Mouse (Mus musculus) stomach, postnatal 0 days (tissue): Measurements from ENCODE around the gene Tcf12. TPM values are rescaled to one million over a fixed set of nuclear protein-coding genes. Genes with fewer than 3 reads are reported as not detected.

Source experiments
- ATAC-seq: fragments of 200-750 bp; cut with Nextera tagmentation; 2 replicates; pipeline ENCODE4 v1.8.0; 2017; ENCODE audit not compliant: low FRiP score, low TSS enrichment
- DNase-seq: peaks from one replicate; pipeline ENCODE4 v3.0.0-alpha.2; 2016; ENCODE audit warnings: low spot score
- H3K27ac ChIP-seq: fragments of 300-500 bp; sonication (generic); replicated peaks from 2 replicates; pipeline ENCODE4 v1.5.1; 2014; ENCODE audit warnings: mild to moderate bottlenecking, control low read depth
- H3K27me3 ChIP-seq: fragments of 300-500 bp; sonication (generic); 2 replicates; pipeline ENCODE4 v1.6.1; 2014; ENCODE audit warnings: low read length; ENCODE audit not compliant: control insufficient read depth, insufficient read depth
- H3K36me3 ChIP-seq: fragments of 300-500 bp; sonication (generic); 2 replicates; pipeline ENCODE4 v1.6.1; 2014; ENCODE audit warnings: low read length, mixed read lengths; ENCODE audit not compliant: control insufficient read depth, insufficient read depth
- H3K4me1 ChIP-seq: fragments of 300-500 bp; sonication (generic); replicated peaks from 2 replicates; pipeline ENCODE4 v1.6.1; 2014; ENCODE audit warnings: antibody characterized with exemption; ENCODE audit not compliant: control insufficient read depth, insufficient read depth
- H3K4me2 ChIP-seq: fragments of 300-500 bp; sonication (generic); replicated peaks from 2 replicates; pipeline ENCODE4 v1.6.1; 2014; ENCODE audit warnings: low read depth, mild to moderate bottlenecking, control low read depth, moderate library complexity
- H3K4me3 ChIP-seq: fragments of 300-500 bp; sonication (generic); 2 replicates; pipeline ENCODE4 v1.5.1; 2014; ENCODE audit warnings: low read depth, low read length, control low read depth
- H3K9ac ChIP-seq: fragments of 300-500 bp; sonication (generic); 2 replicates; pipeline ENCODE4 v1.6.1; 2014; ENCODE audit warnings: mild to moderate bottlenecking, low read length, control low read depth, mixed read lengths
- H3K9me3 ChIP-seq: fragments of 300-500 bp; sonication (generic); 2 replicates; pipeline ENCODE4 v1.6.1; 2016; ENCODE audit warnings: low read length; ENCODE audit not compliant: control insufficient read depth
- CTCF ChIP-seq: IDR thresholded peaks from 2 replicates; pipeline ENCODE4 v1.5.1; 2016; ENCODE audit warnings: antibody characterized with exemption, low read depth, mild to moderate bottlenecking, moderate library complexity
- EP300 ChIP-seq: optimal IDR thresholded peaks from 2 replicates; pipeline ENCODE3; 2016; ENCODE audit warnings: antibody characterized with exemption
- WGBS: fragments of 180-500 bp; shearing (Covaris S2); extraction: QIAGEN DNeasy Blood & Tissue Kit; methylation state at CpG from one replicate; pipeline ENCODE4 v1.1.7; 2014; 5-methylcytosine and 5-hydroxymethylcytosine counted together
- polyA plus RNA-seq: library from polyadenylated mRNA; unstranded; fragments of >200 nt; fragmentation: Nextera tagmentation; extraction: Ambion mirVana; gene quantifications from 2 replicates; pipeline ENCODE4 v1.2.1, GENCODE M21; 2015

Tcf12 gene
- 28.7 and 29.1 TPM in 2 replicates for polyA plus RNA-seq

DNA sequence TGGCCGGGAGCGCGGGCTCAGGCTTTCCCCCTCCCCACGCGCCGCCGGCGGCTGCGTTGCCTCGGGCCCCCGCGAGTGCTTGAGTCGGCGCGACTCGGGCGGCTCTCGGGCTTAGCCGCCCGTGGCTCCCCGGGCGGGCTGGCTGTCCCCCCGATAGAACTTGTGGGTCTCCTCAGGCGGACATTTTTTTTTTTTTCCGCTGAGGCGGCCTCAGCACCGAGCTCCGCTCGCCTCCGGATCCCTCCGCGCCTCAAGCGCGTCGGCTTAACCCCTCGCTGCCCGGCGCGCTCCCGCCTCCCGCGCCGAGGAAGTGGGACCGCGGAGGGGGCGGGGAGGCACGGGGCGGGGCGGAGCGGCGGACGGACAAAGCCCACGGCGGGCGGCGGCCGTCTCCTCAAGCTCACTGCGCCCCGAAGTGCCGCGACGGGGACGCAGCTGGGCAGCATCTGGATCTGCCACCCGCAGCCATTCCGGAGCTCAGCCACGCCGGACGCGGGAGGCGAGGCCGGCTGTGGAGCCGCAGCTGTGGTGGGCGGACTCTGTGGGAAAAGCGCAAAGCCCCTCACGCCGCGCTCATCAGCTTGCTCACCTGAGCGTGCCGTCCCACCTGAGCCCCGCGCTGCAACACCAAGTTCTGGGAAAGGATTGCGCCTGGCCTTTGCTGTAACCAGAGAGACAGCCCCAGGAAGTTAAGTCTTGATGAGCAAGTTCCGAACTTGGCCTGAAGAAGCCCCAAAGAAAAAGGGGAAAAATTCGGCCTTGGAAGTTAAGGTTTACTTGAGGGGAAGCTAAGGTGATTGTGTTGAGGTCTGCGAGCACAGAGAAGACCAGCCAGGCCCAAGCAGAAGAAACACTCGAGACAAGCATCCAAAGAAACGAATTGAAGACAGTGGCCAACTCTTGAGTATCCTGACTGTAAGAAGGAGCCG is at the start of gene Tcf12:
Tcf12 (minus strand) TSS at position 250 of the 929 bp plus-strand sequence.
- Histone ChIP-seq H3K36me3 (no peaks in the 10 kb centered on the region), H3K4me3 (peak within 1 kb of the TSS; percentile 99), H3K27ac (peak within 1 kb of the TSS; percentile 98), H3K4me2 (peak within 1 kb of the TSS; percentile 86), H3K9ac (peak within 1 kb of the TSS; percentile 100), H3K9me3 (no peaks in the 10 kb centered on the region), H3K27me3 (no peaks in the 10 kb centered on the region), H3K4me1 (no peaks in the 10 kb centered on the region)
- peak; percentile 90 for DNase-seq
- WGBS, result 2% methylated on average over 76 of the region's 88 CpGs
- no peak for TF ChIP-seq EP300
- peak; percentile 91 for ATAC-seq

- ATAC-seq (no peak), DNase-seq (no peak)
- TF ChIP-seq CTCF, result no peak
- no peak for TF ChIP-seq EP300
- H3K27ac ChIP-seq, result no peak overlapping the region
- H3K4me1 ChIP-seq, result no peaks in the 10 kb centered on the region
- no peak overlapping the region for H3K9ac ChIP-seq
- no peak overlapping the region for H3K4me3 ChIP-seq
- H3K9me3 ChIP-seq, result no peaks in the 10 kb centered on the region
- H3K36me3 ChIP-seq, result no peaks in the 10 kb centered on the region
- 66% methylated on average over 2 of the region's 2 CpGs for WGBS
- no peak overlapping the region for H3K4me2 ChIP-seq
- no peaks in the 10 kb centered on the region for H3K27me3 ChIP-seq
These were observed 46.7 kb upstream of the Tcf12 start for GRCm38 (mm10) chr9:72158392-72158791.

- H3K36me3 ChIP-seq, result no peaks in the 10 kb centered on the region
- no peaks in the 10 kb centered on the region for H3K4me1 ChIP-seq
- no peaks in the 10 kb centered on the region for H3K9me3 ChIP-seq
- no peak overlapping the region for H3K27ac ChIP-seq
- H3K27me3 ChIP-seq, result no peaks in the 10 kb centered on the region
- 95% methylated on average over 1 of the region's 1 CpGs for WGBS
- DNase-seq (no peak), ATAC-seq (no peak)
- no peak for TF ChIP-seq CTCF
- no peak for TF ChIP-seq EP300
- no peak overlapping the region for H3K4me3 ChIP-seq
- H3K4me2 ChIP-seq, result no peak overlapping the region
- H3K9ac ChIP-seq, result no peak overlapping the region
These were observed 45.4 kb upstream of the Tcf12 start for GRCm38 (mm10) chr9:72157091-72157490.

DNA sequence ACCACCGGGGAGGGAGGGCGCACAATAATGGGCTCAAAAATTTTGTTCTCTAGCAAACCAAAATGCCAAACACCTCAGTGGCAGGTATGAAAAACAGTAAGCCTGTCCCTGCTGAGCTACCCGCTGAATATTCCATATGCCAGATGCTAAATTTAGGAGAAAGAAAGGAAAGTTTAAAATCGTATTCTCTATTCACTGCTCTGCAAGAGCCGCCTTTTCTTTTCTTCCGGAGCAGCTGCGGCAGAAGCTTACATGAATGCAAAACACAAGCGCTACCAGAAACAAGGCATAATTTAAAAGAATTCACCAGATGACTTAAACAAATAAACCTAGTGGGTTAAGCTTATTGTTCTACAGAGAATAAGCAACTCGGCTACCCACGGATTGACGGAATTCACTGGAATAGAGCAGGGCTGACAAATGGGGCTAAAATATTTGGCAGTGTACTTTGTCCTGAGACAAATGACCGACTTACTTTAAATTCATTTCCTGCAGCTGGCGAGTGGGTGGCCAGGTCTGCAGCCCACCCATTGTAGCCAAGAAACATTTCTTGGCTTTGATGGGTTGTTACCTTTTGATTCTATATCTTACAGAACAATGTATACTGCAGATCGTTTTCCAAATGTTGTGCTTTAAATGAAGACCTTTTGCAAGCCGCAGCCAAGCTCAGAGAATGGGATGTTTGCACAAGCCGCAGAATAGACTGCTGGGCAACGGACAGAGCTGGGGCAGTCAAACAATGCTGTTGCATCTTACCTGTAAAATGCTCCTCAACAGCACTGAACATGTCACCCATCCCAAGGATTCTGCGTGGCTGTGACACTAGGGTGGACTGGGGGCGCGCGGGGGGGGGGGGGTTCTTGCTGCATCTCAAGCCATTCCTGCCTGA is 43.8 kb upstream of the Tcf12 start:
- peak overlapping the region; percentile 28 for H3K4me3 ChIP-seq
- H3K9me3 ChIP-seq, result no peaks in the 10 kb centered on the region
- no peak for TF ChIP-seq EP300
- no peak for TF ChIP-seq CTCF
- peak; percentile 29 for DNase-seq
- H3K9ac ChIP-seq, result no peak overlapping the region
- peak overlapping the region; percentile 61 for H3K4me2 ChIP-seq
- 10% methylated on average over 21 of the region's 21 CpGs for WGBS
- no peak overlapping the region for H3K27ac ChIP-seq
- no peak for ATAC-seq
- no peaks in the 10 kb centered on the region for H3K27me3 ChIP-seq
- H3K36me3 ChIP-seq, result no peaks in the 10 kb centered on the region
- H3K4me1 ChIP-seq, result no peaks in the 10 kb centered on the region

DNA sequence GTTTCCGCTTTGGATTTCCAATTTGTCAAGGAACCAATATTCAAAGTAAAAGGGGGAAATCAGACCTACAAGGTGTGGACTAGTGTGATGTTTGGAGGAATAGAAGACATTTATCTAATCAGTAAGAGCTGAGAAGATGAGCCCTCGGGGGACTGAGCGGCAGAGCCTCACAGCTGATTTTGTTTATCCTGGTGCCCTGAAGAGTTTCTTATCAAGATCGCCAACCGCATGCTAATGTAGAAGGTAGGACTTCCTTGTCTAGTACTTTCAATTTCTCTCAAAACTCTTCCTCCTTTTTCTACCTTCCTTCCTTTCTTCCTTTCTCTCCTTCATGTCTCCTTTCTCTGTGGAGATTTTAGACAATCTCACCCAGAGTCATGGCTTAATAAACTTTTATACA is 32.5 kb upstream of the Tcf12 start:
- 70% methylated on average over 5 of the region's 5 CpGs for WGBS
- no peak overlapping the region for H3K4me3 ChIP-seq
- no peaks in the 10 kb centered on the region for H3K36me3 ChIP-seq
- TF ChIP-seq CTCF, result no peak
- DNase-seq (no peak), ATAC-seq (no peak)
- no peak overlapping the region for H3K4me2 ChIP-seq
- H3K27me3 ChIP-seq, result no peaks in the 10 kb centered on the region
- H3K9me3 ChIP-seq, result no peaks in the 10 kb centered on the region
- no peak overlapping the region for H3K9ac ChIP-seq
- no peaks in the 10 kb centered on the region for H3K4me1 ChIP-seq
- H3K27ac ChIP-seq, result no peak overlapping the region
